Mouse (Mus musculus) forebrain, postnatal 0 days (tissue): ENCODE data around the gene Zfp319. TPM values are rescaled to one million over a fixed set of nuclear protein-coding genes. Genes with fewer than 3 reads are reported as not detected.

Source experiments
- ATAC-seq: fragments of 200-750 bp; cut with Nextera tagmentation; 2 replicates; pipeline ENCODE4 v1.8.0; 2017; ENCODE audit warnings: mild to moderate bottlenecking, moderate library complexity
- DNase-seq: peaks from one replicate; pipeline ENCODE4 v3.0.0-alpha.2; 2015
- H3K27ac ChIP-seq: fragments of 300-500 bp; sonication (generic); 2 replicates; pipeline ENCODE4 v1.5.1; 2014; ENCODE audit warnings: low read depth, mild to moderate bottlenecking, antibody characterized with exemption, low read length, moderate library complexity, mixed read lengths
- H3K27me3 ChIP-seq: fragments of 300-500 bp; sonication (generic); 2 replicates; pipeline ENCODE4 v1.6.1; 2014; ENCODE audit warnings: mild to moderate bottlenecking, low read length, mixed read lengths; ENCODE audit not compliant: insufficient read depth
- H3K36me3 ChIP-seq: fragments of 300-500 bp; sonication (generic); 2 replicates; pipeline ENCODE4 v1.6.1; 2014; ENCODE audit warnings: mild to moderate bottlenecking, moderate library complexity; ENCODE audit not compliant: insufficient read depth
- H3K4me1 ChIP-seq: fragments of 300-500 bp; sonication (generic); 2 replicates; pipeline ENCODE4 v1.6.1; 2014; ENCODE audit warnings: antibody characterized with exemption; ENCODE audit not compliant: insufficient read depth
- H3K4me2 ChIP-seq: fragments of 300-500 bp; sonication (generic); 2 replicates; pipeline ENCODE4 v1.6.1; 2014; ENCODE audit warnings: low read depth, mild to moderate bottlenecking, moderate library complexity
- H3K4me3 ChIP-seq: fragments of 300-500 bp; sonication (generic); 2 replicates; pipeline ENCODE4 v1.5.1; 2014; ENCODE audit warnings: low read depth, low read length, mixed read lengths
- H3K9ac ChIP-seq: fragments of 300-500 bp; sonication (generic); 2 replicates; pipeline ENCODE4 v1.6.1; 2014; ENCODE audit warnings: mild to moderate bottlenecking
- H3K9me3 ChIP-seq: fragments of 300-500 bp; sonication (generic); 2 replicates; pipeline ENCODE4 v1.6.1; 2016; ENCODE audit warnings: low read length
- CTCF ChIP-seq: sonication (generic); IDR thresholded peaks from 2 replicates; pipeline ENCODE4 v1.5.1; 2016; ENCODE audit warnings: antibody characterized with exemption, control low read depth, low read depth
- WGBS: fragments of 180-500 bp; shearing (Covaris S2); extraction: QIAGEN DNeasy Blood & Tissue Kit; methylation state at CpG from one replicate; pipeline ENCODE4 v1.1.7; 2014; 5-methylcytosine and 5-hydroxymethylcytosine counted together
- polyA plus RNA-seq: library from polyadenylated mRNA; unstranded; fragments of >200 nt; fragmentation: Nextera tagmentation; extraction: Ambion mirVana; gene quantifications from 2 replicates; pipeline ENCODE4 v1.2.1, GENCODE M21; 2015
- total RNA-seq: library from RNA; depleted of rRNA; stranded (reverse); fragments of >200 nt; gene quantifications from 2 replicates; pipeline ENCODE4 v1.2.3, GENCODE M21; 2014

Zfp319 gene
- total and polyA plus RNA-seq, 2 experiments from 2014 or later: 13.4 to 15.7 TPM

GRCm38 (mm10) chr8:95360181-95361015 lies 28.6 kb upstream of the Zfp319 start:
- Histone ChIP-seq H3K9me3 (no peaks in the 10 kb centered on the region), H3K27ac (0 out of 2 replicates have a peak overlapping the region, but pooled peaks have one; percentile 21), H3K36me3 (no peaks in the 10 kb centered on the region), H3K4me3 (no peak overlapping the region), H3K27me3 (no peaks in the 10 kb centered on the region), H3K4me2 (no peak overlapping the region), H3K9ac (no peak overlapping the region), H3K4me1 (peaks cover 5% of the 10 kb centered on the region; the same call in 1 of the 2 replicates)
- TF ChIP-seq CTCF: no peak
- ATAC-seq (no peak), DNase-seq (no peak)
- WGBS: 62% methylated on average over 7 of the region's 7 CpGs

- no peak for TF ChIP-seq CTCF
- H3K4me2 ChIP-seq: no peak overlapping the region
- WGBS: 45% methylated on average over 8 of the region's 8 CpGs
- ATAC-seq (peak; percentile 23; the same call in 1 of the 2 replicates), DNase-seq (no peak)
- no peaks in the 10 kb centered on the region for H3K9me3 ChIP-seq
- no peaks in the 10 kb centered on the region for H3K36me3 ChIP-seq
- no peaks in the 10 kb centered on the region for H3K27me3 ChIP-seq
- H3K27ac ChIP-seq: no peak overlapping the region
- no peak overlapping the region for H3K9ac ChIP-seq
- peaks cover 7% of the 10 kb centered on the region; the same call in 1 of the 2 replicates for H3K4me1 ChIP-seq
- no peak overlapping the region for H3K4me3 ChIP-seq
Measured at GRCm38 (mm10) chr8:95358550-95359411, 27.0 kb upstream of the Zfp319 start.

GRCm38 (mm10) chr8:95354606-95355005 lies 22.9 kb upstream of the Zfp319 start:
- H3K9me3 ChIP-seq: no peaks in the 10 kb centered on the region
- DNase-seq (no peak), ATAC-seq (no peak)
- 0 out of 2 replicates have a peak overlapping the region, but pooled peaks have one; percentile 92 for H3K4me2 ChIP-seq
- H3K4me3 ChIP-seq: no peak overlapping the region
- WGBS: 85% methylated on average over 2 of the region's 2 CpGs
- no peaks in the 10 kb centered on the region for H3K27me3 ChIP-seq
- H3K4me1 ChIP-seq: peaks cover 21% of the 10 kb centered on the region; the same call in 1 of the 2 replicates
- no peak overlapping the region for H3K9ac ChIP-seq
- no peak overlapping the region for H3K27ac ChIP-seq
- no peak for TF ChIP-seq CTCF
- H3K36me3 ChIP-seq: no peaks in the 10 kb centered on the region

GRCm38 (mm10) chr8:95352871-95353866 lies 21.4 kb upstream of the Zfp319 start:
- Histone ChIP-seq H3K4me3 (peak overlapping the region; percentile 69), H3K27me3 (no peaks in the 10 kb centered on the region), H3K9me3 (no peaks in the 10 kb centered on the region), H3K9ac (peak overlapping the region; percentile 68), H3K4me1 (peaks cover 26% of the 10 kb centered on the region; the same call in 1 of the 2 replicates), H3K4me2 (peak overlapping the region; percentile 92), H3K36me3 (no peaks in the 10 kb centered on the region), H3K27ac (peak overlapping the region; percentile 76)
- 4% methylated on average over 62 of the region's 62 CpGs for WGBS
- DNase-seq: peak; percentile 71
- peak; percentile 16; the same call in 1 of the 2 replicates for TF ChIP-seq CTCF
- peak; percentile 38 for ATAC-seq

- H3K4me1 ChIP-seq: peaks cover 28% of the 10 kb centered on the region; the same call in 1 of the 2 replicates
- no peak for TF ChIP-seq CTCF
- DNase-seq: peak; percentile 77
- no peaks in the 10 kb centered on the region for H3K9me3 ChIP-seq
- peak within 1 kb of the TSS; percentile 76 for H3K27ac ChIP-seq
- no peaks in the 10 kb centered on the region for H3K36me3 ChIP-seq
- WGBS: 1% methylated on average over 71 of the region's 80 CpGs
- peak within 1 kb of the TSS; percentile 92 for H3K4me2 ChIP-seq
- peak within 1 kb of the TSS; percentile 68 for H3K9ac ChIP-seq
- ATAC-seq: peak; percentile 71
- no peaks in the 10 kb centered on the region for H3K27me3 ChIP-seq
- H3K4me3 ChIP-seq: peak within 1 kb of the TSS; percentile 69
Measured at GRCm38 (mm10) chr8:95352151-95352870, 20.6 kb upstream of the Zfp319 start, which contains the start of gene Mmp15. TSS of gene Mmp15 (plus strand) at chr8:95352268.
